Mouse (Mus musculus): ENCODE data around the gene H2-D1.
"Not testable (repeated sequence)": the region's sequence is repeated elsewhere in the genome, so short reads cannot be mapped to it uniquely, and the experiment has no call there.

H2-D1 gene

GRCm38 (mm10) chr17:35304921-35305320 lies 42.4 kb downstream of the H2-D1 start:
- not testable (repeated sequence) for DNase-seq
